Comparison of ENCODE assay signal across 24 mouse cellular contexts in the genomic region with DNA sequence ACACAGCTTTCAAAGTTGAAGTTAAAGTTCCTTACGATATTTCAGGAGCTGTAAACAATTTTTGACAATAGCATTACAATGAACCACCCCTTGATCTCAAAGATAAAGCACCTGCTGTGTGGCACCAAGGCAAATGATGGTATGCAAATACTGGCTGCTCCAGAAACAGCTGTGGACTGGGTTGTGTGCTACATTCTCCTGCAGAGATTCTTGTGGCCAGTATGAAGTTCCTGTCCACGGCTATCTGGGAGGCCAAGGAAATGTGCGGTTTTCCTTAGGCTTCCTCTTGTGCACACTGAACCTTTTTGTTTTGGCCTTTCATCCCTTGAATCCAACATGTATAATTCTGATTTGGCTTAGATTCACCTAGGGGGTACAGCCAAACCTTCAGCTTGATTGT. TPM values are rescaled to one million over a fixed set of nuclear protein-coding genes. Genes with fewer than 3 reads are reported as not detected.
DNase-seq lines count a peak whose midpoint lies in the region; ATAC-seq and TF ChIP-seq lines count a peak whose summit lies in the region.
"Had no signal": no experiment of that assay in that cellular context is flagged by ENCODE, and none has a peak within 500 bp of the region (broad histone marks: within the 10 kb centered on the region; RNA-seq: fewer than 3 reads in every experiment).

No protein-coding gene starts in this region.

- WGBS in stomach, postnatal 0 days, result 64% methylated on average over 3 of the region's 3 CpGs

- peak; percentile 16 for DNase-seq in 416B (ENCODE audit: low read depth)
- DNase-seq in stomach, postnatal 0 days (ENCODE audit: low spot score), result no peak
- DNase-seq in left cerebral cortex, adult 9 months (ENCODE audit: low spot score in 2 of 2), result no peak
- DNase-seq: adrenal gland, adult 2 months; adrenal gland, postnatal 10 days; adrenal gland, postnatal 25 days; B cell, adult 2 months; cerebellum, adult 11 months; cerebellum, adult 18-20 months; cerebellum, adult 8-10 months; cerebellum, adult 9-11 months; cerebellum, postnatal 14 days; cerebellum, postnatal 36 days had no signal

- H3K9ac ChIP-seq in stomach, postnatal 0 days (ENCODE audit: low read length), result no peak overlapping the region
- H3K9ac ChIP-seq: embryonic facial prominence, embryonic 12.5 days; forebrain, embryonic 12.5 days had no signal

- TF ChIP-seq CTCF in stomach, postnatal 0 days (IDR thresholded peaks at IDR 0.05; ENCODE audit: low read depth), result no peak

- H3K4me3 ChIP-seq in stomach, postnatal 0 days (ENCODE audit: low read depth, low read length), result no peak overlapping the region
- H3K4me3 ChIP-seq: embryonic facial prominence, embryonic 10.5 days; embryonic facial prominence, embryonic 12.5 days; forebrain, embryonic 10.5 days; forebrain, embryonic 12.5 days had no signal

- no peaks in the 10 kb centered on the region for H3K9me3 ChIP-seq in stomach, postnatal 0 days (ENCODE audit: control insufficient read depth, low read length)
- H3K9me3 ChIP-seq: embryonic facial prominence, embryonic 10.5 days; embryonic facial prominence, embryonic 12.5 days; forebrain, embryonic 10.5 days; forebrain, embryonic 12.5 days; G1E had no signal

- TF ChIP-seq EP300 in stomach, postnatal 0 days (optimal IDR thresholded peaks at IDR 0.05), result no peak

- no peaks in the 10 kb centered on the region for H3K36me3 ChIP-seq in stomach, postnatal 0 days (ENCODE audit: control insufficient read depth, insufficient read depth, low read length)
- H3K36me3 ChIP-seq: embryonic facial prominence, embryonic 10.5 days; embryonic facial prominence, embryonic 12.5 days; forebrain, embryonic 10.5 days; forebrain, embryonic 12.5 days; G1E had no signal

- no peaks in the 10 kb centered on the region for H3K4me1 ChIP-seq in stomach, postnatal 0 days (replicated peaks; ENCODE audit: control insufficient read depth, insufficient read depth)
- H3K4me1 ChIP-seq: embryonic facial prominence, embryonic 10.5 days; embryonic facial prominence, embryonic 12.5 days; forebrain, embryonic 10.5 days; forebrain, embryonic 12.5 days had no signal

- no peaks in the 10 kb centered on the region for H3K27me3 ChIP-seq in stomach, postnatal 0 days (ENCODE audit: control insufficient read depth, insufficient read depth, low read length)
- H3K27me3 ChIP-seq: CH12.LX; embryonic facial prominence, embryonic 12.5 days had no signal

- H3K4me2 ChIP-seq in stomach, postnatal 0 days (replicated peaks; ENCODE audit: low read depth), result no peak overlapping the region
- H3K4me2 ChIP-seq: embryonic facial prominence, embryonic 12.5 days; forebrain, embryonic 12.5 days had no signal

- no peak overlapping the region for H3K27ac ChIP-seq in stomach, postnatal 0 days (replicated peaks)
- H3K27ac ChIP-seq: embryonic facial prominence, embryonic 10.5 days; embryonic facial prominence, embryonic 12.5 days; forebrain, embryonic 10.5 days; forebrain, embryonic 12.5 days had no signal

- peak; percentile 58; the same call in 1 of the 2 replicates for ATAC-seq in common myeloid progenitor, adult 5-6 weeks (replicated peaks; ENCODE audit: low read depth, poor library complexity, severe bottlenecking)
- ATAC-seq in hematopoietic stem cell, adult 5-6 weeks (replicated peaks in 1 of 2; ENCODE audit: insufficient read depth in 1 of 2, low FRiP score in 2 of 2, low TSS enrichment in 1 of 2, low read depth in 1 of 2, poor library complexity in 2 of 2, severe bottlenecking in 2 of 2), result peak; percentile 37 to 42; a peak in 3 of 4 replicates
- no peak for ATAC-seq in stomach, postnatal 0 days (ENCODE audit: low FRiP score, low TSS enrichment)
- ATAC-seq: CD4-positive, CD25-positive, alpha-beta regulatory T cell, adult 4 months; forebrain, embryonic 14.5 days; forebrain, embryonic 16.5 days had no signal

RNA-seq across cellular contexts. Expression of gene Gpr143, which starts 31.6 kb away (rescaled TPM):
- total RNA-seq in common myeloid progenitor, adult 5-6 weeks (2017), result not detected in 2 replicates
- not detected in 2 replicates for total RNA-seq in hematopoietic stem cell, adult 5-6 weeks (2017)
- 0.07 TPM in 1 of 2 replicates, not detected in the other for polyA plus RNA-seq in stomach, postnatal 0 days (2015; fragmentation: Nextera tagmentation; extraction: Ambion mirVana)
- total RNA-seq: adrenal gland, postnatal 25 days; CH12.LX; G1E had no signal
- polyA plus RNA-seq: adrenal gland, adult 2 months; CD4-positive, CD25-positive, alpha-beta regulatory T cell, adult 4 months; forebrain, embryonic 16.5 days; G1E had no signal

RNA-seq across cellular contexts. Expression of gene Shroom2, which starts 44.1 kb away (rescaled TPM):
- total RNA-seq in common myeloid progenitor, adult 5-6 weeks (2017), result not detected in 2 replicates
- total RNA-seq in hematopoietic stem cell, adult 5-6 weeks (2017), result not detected in 2 replicates
- 2.1 and 2.5 TPM in 2 replicates for polyA plus RNA-seq in stomach, postnatal 0 days (2015; fragmentation: Nextera tagmentation; extraction: Ambion mirVana)
- polyA plus RNA-seq: CD4-positive, CD25-positive, alpha-beta regulatory T cell, adult 4 months; G1E had no signal
